Mouse (Mus musculus) gastrocnemius, adult 8-10 months (tissue): ENCODE data around the gene AC134908.4. TPM values are rescaled to one million over a fixed set of nuclear protein-coding genes. Genes with fewer than 3 reads are reported as not detected.

ENCODE experiments used
- DNase-seq, 2 experiments: peaks; one replicate each; pipeline ENCODE4 v3.0.0; 2022; ENCODE audit warnings: low spot score in 2 of 2
- total RNA-seq, 4 experiments: library from RNA; stranded (reverse); gene quantifications; 2 replicates each; pipeline ENCODE4 v1.2.4; 2022

AC134908.4 gene
- total RNA-seq: 1 to 10 TPM in 1 of 4 experiments, not detected in 3; 1.2 TPM

- DNase-seq: no peak
Observed at GRCm38 (mm10) chr17:25795609-25796092, at the start of gene AC134908.4. AC134908.4 (minus strand) TSS chr17:25795659.

- DNase-seq: peak; percentile 91 to 94
Observed at GRCm38 (mm10) chr17:25844396-25844901, 49.0 kb upstream of the AC134908.4 start, which contains the start of gene Rhot2. Rhot2 (minus strand) TSS chr17:25844851.

GRCm38 (mm10) chr17:25843636-25844395 lies 48.4 kb upstream of the AC134908.4 start:
- DNase-seq: no peak

GRCm38 (mm10) chr17:25843122-25843521 lies 47.7 kb upstream of the AC134908.4 start:
- no peak for DNase-seq

- DNase-seq: no peak
Observed at GRCm38 (mm10) chr17:25842509-25842908, 47.0 kb upstream of the AC134908.4 start.

- DNase-seq: no peak
Observed at GRCm38 (mm10) chr17:25841117-25841880, 45.8 kb upstream of the AC134908.4 start, which contains the start of gene Gm20683. Gm20683 (minus strand) TSS chr17:25841763.

- no peak for DNase-seq
Observed at GRCm38 (mm10) chr17:25840519-25840918, 45.1 kb upstream of the AC134908.4 start.

- DNase-seq: no peak
Observed at GRCm38 (mm10) chr17:25839455-25840235, 44.2 kb upstream of the AC134908.4 start.

- no peak for DNase-seq
Observed at GRCm38 (mm10) chr17:25838904-25839303, 43.4 kb upstream of the AC134908.4 start.

GRCm38 (mm10) chr17:25837533-25837932 lies 42.1 kb upstream of the AC134908.4 start:
- no peak for DNase-seq

- DNase-seq: peak; percentile 77 to 89
Observed at GRCm38 (mm10) chr17:25837076-25837410, 41.6 kb upstream of the AC134908.4 start, which contains the start of gene Rhbdl1. Rhbdl1 (minus strand) TSS chr17:25837295.

- DNase-seq: no peak
Observed at GRCm38 (mm10) chr17:25836397-25837075, 41.1 kb upstream of the AC134908.4 start.

GRCm38 (mm10) chr17:25835816-25836215 lies 40.4 kb upstream of the AC134908.4 start:
- DNase-seq: no peak

GRCm38 (mm10) chr17:25835301-25835700 lies 39.8 kb upstream of the AC134908.4 start:
- DNase-seq: no peak

- no peak for DNase-seq
Observed at GRCm38 (mm10) chr17:25834595-25835222, 39.2 kb upstream of the AC134908.4 start.

GRCm38 (mm10) chr17:25833961-25834594 lies 38.6 kb upstream of the AC134908.4 start:
- DNase-seq: no peak

- peak; percentile 93 for DNase-seq
Observed at GRCm38 (mm10) chr17:25833291-25833663, 37.8 kb upstream of the AC134908.4 start, which contains the start of gene Stub1. Stub1 (minus strand) TSS chr17:25833404.

- peak; percentile 99 to 100 for DNase-seq
Observed at GRCm38 (mm10) chr17:25832436-25833290, 37.2 kb upstream of the AC134908.4 start.
